Mouse (Mus musculus) forebrain, embryonic 12.5 days (tissue): ENCODE data around the gene Ddx39b. TPM values are rescaled to one million over a fixed set of nuclear protein-coding genes. Genes with fewer than 3 reads are reported as not detected.

Source experiments
- ATAC-seq: fragments of 200-750 bp; cut with Nextera tagmentation; 2 replicates; pipeline ENCODE4 v1.8.0; 2017; ENCODE audit warnings: moderate TSS enrichment; ENCODE audit not compliant: low FRiP score
- H3K27ac ChIP-seq: fragments of 300-500 bp; sonication (generic); 2 replicates; pipeline ENCODE4 v1.5.1; 2016; ENCODE audit warnings: mild to moderate bottlenecking
- H3K27me3 ChIP-seq: fragments of 300-500 bp; sonication (generic); 2 replicates; pipeline ENCODE4 v1.6.1; 2016; ENCODE audit warnings: mild to moderate bottlenecking
- H3K36me3 ChIP-seq: fragments of 300-500 bp; sonication (generic); replicated peaks from 2 replicates; pipeline ENCODE4 v1.6.1; 2016; ENCODE audit warnings: mild to moderate bottlenecking
- H3K4me1 ChIP-seq: fragments of 300-500 bp; sonication (generic); 2 replicates; pipeline ENCODE4 v1.6.1; 2016
- H3K4me2 ChIP-seq: fragments of 300-500 bp; sonication (generic); 2 replicates; pipeline ENCODE4 v1.6.1; 2016; ENCODE audit warnings: mild to moderate bottlenecking, moderate library complexity
- H3K4me3 ChIP-seq: fragments of 300-500 bp; sonication (generic); replicated peaks from 2 replicates; pipeline ENCODE4 v1.5.1; 2016; ENCODE audit warnings: mild to moderate bottlenecking
- H3K9ac ChIP-seq: fragments of 300-500 bp; sonication (generic); 2 replicates; pipeline ENCODE4 v1.6.1; 2016; ENCODE audit warnings: mild to moderate bottlenecking
- H3K9me3 ChIP-seq: fragments of 300-500 bp; sonication (generic); 2 replicates; pipeline ENCODE4 v1.6.1; 2016
- WGBS: fragments of 180-500 bp; shearing (Covaris S2); methylation state at CpG from one replicate; pipeline ENCODE4 v1.1.7; 2016; 5-methylcytosine and 5-hydroxymethylcytosine counted together
- polyA plus RNA-seq: library from polyadenylated mRNA; unstranded; fragments of >200 nt; fragmentation: Nextera tagmentation; extraction: Ambion mirVana; gene quantifications from 2 replicates; pipeline ENCODE4 v1.2.1, GENCODE M21; 2016

The Ddx39b gene
- polyA plus RNA-seq, 1 experiment from 2014 or later: 614 TPM

DNA sequence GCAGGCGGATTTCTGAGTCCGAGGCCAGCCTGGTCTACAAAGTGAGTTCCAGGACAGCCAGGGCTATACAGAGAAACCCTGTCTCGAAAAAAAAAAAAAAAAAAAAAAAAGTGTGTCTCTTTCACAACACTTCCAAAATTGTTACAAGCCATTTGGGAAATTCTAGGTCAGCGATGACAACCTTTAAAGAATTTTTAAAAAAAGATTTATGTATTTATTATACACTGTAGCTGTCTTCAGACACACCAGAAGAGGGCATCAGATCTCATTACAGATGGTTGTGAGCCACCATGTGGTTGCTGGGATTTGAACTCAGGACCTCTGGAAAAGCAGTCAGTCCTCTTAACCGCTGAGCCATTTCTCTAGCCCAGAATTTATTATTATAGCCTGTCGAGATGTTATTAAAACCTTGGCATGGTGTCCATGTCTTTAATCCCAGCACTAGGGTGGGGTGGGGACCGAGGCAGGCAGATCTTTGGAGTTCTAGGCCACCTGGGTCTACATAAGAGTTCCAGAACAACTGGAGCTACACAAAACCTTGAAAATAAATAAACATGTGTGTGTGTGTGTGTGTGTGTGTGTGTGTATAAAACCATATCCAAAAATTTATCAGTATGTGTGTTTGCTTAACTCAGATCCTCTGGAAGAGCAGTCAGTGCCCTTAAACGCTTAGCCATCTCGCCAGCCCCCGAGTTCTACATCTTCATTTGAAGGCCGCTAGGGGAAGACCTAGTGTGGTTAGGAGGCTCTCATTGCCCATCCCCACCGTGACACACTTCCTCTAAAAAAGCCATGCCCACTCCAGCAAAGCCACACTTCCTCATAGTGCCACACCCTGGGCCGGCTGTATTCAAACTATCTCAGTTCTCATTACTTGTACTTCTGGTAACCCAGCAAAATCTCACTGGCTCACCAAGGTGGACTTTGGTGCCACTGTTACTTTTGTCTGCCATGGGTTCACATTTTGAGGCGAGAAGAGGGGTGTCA lies 17.2 kb downstream of the Ddx39b start:
- H3K36me3 ChIP-seq: peaks cover 11% of the 10 kb centered on the region
- WGBS: 65% methylated on average over 13 of the region's 14 CpGs
- no peaks in the 10 kb centered on the region for H3K9me3 ChIP-seq
- ATAC-seq: no peak
- H3K4me3 ChIP-seq: no peak overlapping the region
- H3K4me1 ChIP-seq: peaks cover 10% of the 10 kb centered on the region
- peak overlapping the region; percentile 40; the same call in 1 of the 2 replicates for H3K4me2 ChIP-seq
- H3K27me3 ChIP-seq: peaks cover 37% of the 10 kb centered on the region
- no peak overlapping the region for H3K9ac ChIP-seq
- no peak overlapping the region for H3K27ac ChIP-seq

DNA sequence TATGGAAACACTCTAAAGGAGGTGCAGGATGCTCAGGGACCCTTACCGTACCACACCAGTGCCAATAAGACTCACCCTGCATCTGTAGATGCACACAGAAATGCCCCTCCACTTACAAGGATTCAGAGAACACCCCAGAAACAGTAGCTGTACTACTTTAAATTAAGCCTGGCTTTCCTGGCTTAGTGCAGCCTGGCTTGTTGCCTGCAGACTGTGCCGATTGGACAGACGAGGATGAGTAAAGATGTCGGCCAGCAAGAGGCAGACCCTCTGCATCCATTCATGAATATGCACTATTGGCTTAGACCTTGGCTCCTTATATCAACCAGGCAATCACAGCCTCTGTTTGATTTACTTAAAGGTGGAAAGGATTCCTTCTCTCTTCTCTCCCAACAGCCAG lies 18.1 kb downstream of the Ddx39b start:
- peaks cover 13% of the 10 kb centered on the region for H3K4me1 ChIP-seq
- 79% methylated on average over 4 of the region's 4 CpGs for WGBS

DNA sequence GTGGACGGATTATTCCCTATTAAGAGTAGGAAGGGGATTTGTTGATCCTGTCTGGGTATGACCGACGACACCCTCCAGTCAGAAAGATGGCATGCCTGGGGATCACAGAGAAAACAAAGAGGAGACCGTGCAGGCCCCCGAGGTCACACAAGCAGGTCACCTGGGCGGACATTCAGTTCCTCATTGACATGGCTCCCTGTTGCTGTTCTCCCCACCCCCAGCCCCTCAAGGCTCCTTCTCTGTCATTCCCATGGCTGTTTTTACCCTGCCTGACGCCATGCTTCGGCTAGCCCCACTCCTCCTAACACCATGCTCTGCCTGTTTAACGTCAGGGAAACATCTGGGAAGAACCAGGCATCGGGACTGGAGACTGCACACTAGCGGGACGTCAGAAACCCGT lies 20.1 kb downstream of the Ddx39b start:
- no peak overlapping the region for H3K4me2 ChIP-seq
- H3K36me3 ChIP-seq: no peaks in the 10 kb centered on the region
- H3K4me3 ChIP-seq: no peak overlapping the region
- H3K9ac ChIP-seq: no peak overlapping the region
- 76% methylated on average over 13 of the region's 13 CpGs for WGBS
- ATAC-seq: no peak
- peaks cover 13% of the 10 kb centered on the region for H3K4me1 ChIP-seq
- H3K27ac ChIP-seq: no peak overlapping the region
- H3K9me3 ChIP-seq: no peaks in the 10 kb centered on the region
- H3K27me3 ChIP-seq: peaks cover 43% of the 10 kb centered on the region

More for the DNA sequence above, 18.1 kb downstream of the Ddx39b start:
- H3K9me3 ChIP-seq: no peaks in the 10 kb centered on the region
- peaks cover 3% of the 10 kb centered on the region; the same call in 1 of the 2 replicates for H3K36me3 ChIP-seq
- no peak overlapping the region for H3K4me2 ChIP-seq
- no peak overlapping the region for H3K9ac ChIP-seq
- ATAC-seq: no peak
- H3K4me3 ChIP-seq: no peak overlapping the region
- H3K27me3 ChIP-seq: peaks cover 45% of the 10 kb centered on the region
- no peak overlapping the region for H3K27ac ChIP-seq

DNA sequence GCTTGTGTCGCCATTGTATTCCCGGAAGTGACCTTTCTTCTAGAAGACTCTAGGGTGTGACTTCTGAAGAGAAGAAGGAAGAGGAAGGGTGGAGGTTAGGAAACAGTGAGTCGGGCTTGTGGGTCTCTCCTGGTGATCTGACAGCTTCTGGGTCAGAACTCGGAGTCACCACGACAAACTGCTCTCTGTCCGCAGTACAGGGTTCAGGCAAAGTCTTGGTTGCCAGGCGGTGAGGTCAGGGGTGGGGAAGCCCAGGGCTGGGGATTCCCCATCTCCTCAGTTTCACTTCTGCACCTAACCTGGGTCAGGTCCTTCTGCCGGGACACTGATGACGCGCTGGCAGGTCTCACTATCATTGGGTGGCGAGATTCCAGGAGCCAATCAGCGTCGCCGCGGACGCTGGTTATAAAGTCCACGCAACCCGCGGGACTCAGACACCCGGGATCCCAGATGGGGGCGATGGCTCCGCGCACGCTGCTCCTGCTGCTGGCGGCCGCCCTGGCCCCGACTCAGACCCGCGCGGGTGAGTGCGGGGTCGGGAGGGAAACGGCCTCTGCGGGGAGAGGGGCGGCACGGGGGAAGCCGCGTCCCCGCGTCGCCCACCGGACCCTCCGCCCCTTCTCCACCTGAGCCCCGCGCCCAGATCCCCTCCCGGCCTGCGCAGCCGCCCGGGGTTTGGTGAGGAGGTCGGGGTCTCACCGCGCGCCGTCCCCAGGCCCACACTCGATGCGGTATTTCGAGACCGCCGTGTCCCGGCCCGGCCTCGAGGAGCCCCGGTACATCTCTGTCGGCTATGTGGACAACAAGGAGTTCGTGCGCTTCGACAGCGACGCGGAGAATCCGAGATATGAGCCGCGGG lies 21.3 kb downstream of the Ddx39b start, which contains the start of gene H2-D1:
Gene H2-D1, plus strand, starts transcription at position 67 of the 859 bp plus-strand sequence.
- peak within 1 kb of the TSS; percentile 75 for H3K4me3 ChIP-seq
- WGBS: 1% methylated on average over 73 of the region's 73 CpGs
- H3K9me3 ChIP-seq: no peaks in the 10 kb centered on the region
- H3K4me2 ChIP-seq: peak within 1 kb of the TSS; percentile 96
- peaks cover 12% of the 10 kb centered on the region for H3K4me1 ChIP-seq
- peak; percentile 96 for ATAC-seq
- H3K27me3 ChIP-seq: peaks cover 38% of the 10 kb centered on the region
- peak within 1 kb of the TSS; percentile 72 for H3K9ac ChIP-seq
- H3K36me3 ChIP-seq: no peaks in the 10 kb centered on the region
- H3K27ac ChIP-seq: no peak within 1 kb of the TSS

DNA sequence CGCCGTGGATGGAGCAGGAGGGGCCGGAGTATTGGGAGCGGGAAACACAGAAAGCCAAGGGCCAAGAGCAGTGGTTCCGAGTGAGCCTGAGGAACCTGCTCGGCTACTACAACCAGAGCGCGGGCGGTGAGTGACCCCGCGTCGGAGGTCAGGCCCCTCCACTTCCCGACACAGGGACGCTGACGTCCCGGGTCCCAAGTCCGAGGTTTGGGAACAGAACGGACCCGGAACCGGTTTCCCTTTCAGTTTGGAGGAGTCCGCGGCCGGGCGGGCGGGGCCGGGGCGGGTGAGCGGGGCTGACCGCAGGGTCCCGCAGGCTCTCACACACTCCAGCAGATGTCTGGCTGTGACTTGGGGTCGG lies 22.0 kb downstream of the Ddx39b start:
- Histone ChIP-seq H3K4me3 (peak overlapping the region; percentile 75), H3K9ac (peak overlapping the region; percentile 72), H3K9me3 (no peaks in the 10 kb centered on the region), H3K4me2 (peak overlapping the region; percentile 96), H3K27ac (no peak overlapping the region), H3K36me3 (no peaks in the 10 kb centered on the region), H3K4me1 (peaks cover 9% of the 10 kb centered on the region), H3K27me3 (peaks cover 38% of the 10 kb centered on the region)
- WGBS: 1% methylated on average over 28 of the region's 31 CpGs
- 0 out of 2 replicates have a peak, but pooled peaks have one; percentile 18 for ATAC-seq

DNA sequence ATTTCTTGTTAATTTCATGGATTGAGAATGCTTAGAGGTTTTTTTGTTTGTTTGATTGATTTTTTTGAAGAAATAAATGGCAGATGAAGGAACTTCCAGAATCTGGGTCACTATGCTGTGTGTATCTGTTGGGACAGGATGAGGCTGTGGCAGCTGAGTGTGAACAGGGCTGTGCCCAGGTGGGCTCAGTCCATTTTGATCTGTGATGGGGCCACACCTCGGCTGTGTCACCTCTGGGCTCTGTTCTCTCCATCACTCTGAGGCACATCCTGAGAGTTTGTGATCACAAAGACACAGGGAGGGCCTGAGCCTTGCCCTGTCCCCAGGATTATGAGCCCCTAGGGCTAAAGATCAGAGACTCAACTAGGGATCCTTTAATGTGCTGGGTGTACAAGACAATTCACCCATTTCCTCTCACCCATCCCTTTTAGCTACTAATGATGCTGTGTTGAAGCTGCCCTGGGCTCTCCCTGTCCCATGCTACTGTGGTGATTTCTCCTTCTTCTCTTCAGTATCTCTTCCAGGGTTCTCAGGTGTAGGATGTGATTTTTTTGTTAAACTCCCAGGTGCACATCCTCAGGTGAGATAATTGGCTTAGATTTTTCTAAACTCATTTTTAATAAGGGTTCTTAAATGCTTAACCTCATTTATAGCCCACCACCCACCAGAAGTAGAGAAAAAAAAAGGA lies 26.0 kb downstream of the Ddx39b start:
- H3K4me1 ChIP-seq: peaks cover 7% of the 10 kb centered on the region
- WGBS: 75% methylated on average over 1 of the region's 1 CpGs
- no peak for ATAC-seq
- no peak overlapping the region for H3K27ac ChIP-seq
- H3K4me3 ChIP-seq: no peak overlapping the region
- H3K27me3 ChIP-seq: peaks cover 20% of the 10 kb centered on the region
- H3K4me2 ChIP-seq: no peak overlapping the region
- no peaks in the 10 kb centered on the region for H3K9me3 ChIP-seq
- no peaks in the 10 kb centered on the region for H3K36me3 ChIP-seq
- no peak overlapping the region for H3K9ac ChIP-seq

DNA sequence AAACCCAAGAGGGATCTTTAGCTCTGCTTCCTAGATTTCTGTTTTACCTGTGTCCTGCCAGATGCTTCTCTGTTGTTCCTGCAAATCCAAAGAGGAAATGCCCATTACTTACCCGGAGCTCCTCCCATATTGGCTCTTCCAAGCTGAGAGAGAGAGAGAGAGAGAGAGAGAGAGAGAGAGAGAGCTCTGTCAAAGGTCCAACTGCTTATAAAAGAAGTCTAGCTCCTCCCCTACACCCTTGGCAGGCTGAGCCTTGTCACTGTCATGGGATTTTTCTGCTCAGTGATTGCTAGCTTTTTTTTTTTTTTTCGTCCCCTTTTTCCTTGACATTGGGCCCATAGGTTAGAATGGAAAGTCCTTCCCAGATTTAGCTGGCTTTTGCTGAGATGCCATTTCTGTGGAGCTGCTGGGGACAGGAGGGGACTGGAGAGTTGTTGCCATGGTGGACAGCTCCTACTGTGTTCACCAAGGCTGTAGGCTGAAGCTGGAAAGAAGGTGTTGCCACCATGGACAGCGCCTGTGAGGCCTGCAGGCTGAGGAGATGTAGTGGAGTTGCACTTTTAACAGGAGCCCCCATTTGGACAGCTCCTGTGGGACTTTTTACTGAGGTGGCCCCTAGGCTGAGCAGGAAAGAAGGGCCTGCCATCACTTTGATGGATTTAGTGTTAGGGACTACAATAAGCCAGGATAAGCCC lies 28.3 kb downstream of the Ddx39b start:
- H3K27me3 ChIP-seq: 0 out of 2 replicates have a peak, but pooled peaks cover 4% of the 10 kb centered on the region
- 19% methylated on average over 3 of the region's 3 CpGs for WGBS
- H3K36me3 ChIP-seq: no peaks in the 10 kb centered on the region
- H3K4me1 ChIP-seq: no peaks in the 10 kb centered on the region
- ATAC-seq: no peak
- no peak overlapping the region for H3K4me3 ChIP-seq
- H3K9ac ChIP-seq: no peak overlapping the region
- no peak overlapping the region for H3K4me2 ChIP-seq
- no peaks in the 10 kb centered on the region for H3K9me3 ChIP-seq
- H3K27ac ChIP-seq: no peak overlapping the region

DNA sequence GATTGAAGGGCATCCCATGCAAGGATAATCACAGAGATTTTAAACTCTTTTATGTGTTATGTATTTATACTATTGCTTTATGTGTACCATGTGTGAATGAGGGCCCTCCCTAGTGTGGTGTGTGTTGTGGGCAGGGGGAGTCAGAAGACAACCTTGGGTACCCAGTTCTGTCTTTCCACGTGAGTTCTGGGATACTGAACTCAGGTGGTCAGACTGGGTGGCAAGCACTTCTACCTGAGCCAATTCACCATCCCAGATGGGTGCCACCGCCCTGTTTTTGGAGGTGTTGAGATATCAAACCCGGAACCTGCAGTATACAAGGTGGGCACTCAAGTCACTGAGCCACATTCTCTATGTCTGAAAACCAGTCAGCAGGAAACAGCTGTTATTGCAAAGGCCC lies 30.7 kb downstream of the Ddx39b start:
- WGBS: 73% methylated on average over 3 of the region's 3 CpGs

DNA sequence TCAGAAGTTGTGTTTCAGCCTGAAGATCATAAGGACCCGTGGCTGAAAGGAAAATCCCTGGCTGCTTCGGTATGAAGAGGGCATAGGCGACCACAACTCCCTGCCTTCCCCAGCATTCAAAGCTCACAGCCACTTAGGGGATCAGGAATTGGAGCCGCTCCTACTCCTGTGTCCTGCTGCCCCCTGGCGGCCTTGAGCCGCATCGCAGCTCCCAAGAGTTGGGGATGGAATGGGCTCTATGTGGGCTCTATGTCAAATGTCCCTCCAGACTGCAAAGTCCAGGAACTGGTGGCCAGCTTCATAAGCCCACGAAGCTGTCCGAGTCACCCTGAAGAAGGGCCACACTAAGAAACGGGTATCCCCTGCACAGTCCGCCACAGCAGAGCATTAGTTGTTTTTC lies 33.2 kb downstream of the Ddx39b start:
- no peaks in the 10 kb centered on the region for H3K9me3 ChIP-seq
- peak; percentile 61 for ATAC-seq
- H3K9ac ChIP-seq: no peak overlapping the region
- peaks cover 20% of the 10 kb centered on the region for H3K27me3 ChIP-seq
- no peak overlapping the region for H3K4me2 ChIP-seq
- no peak overlapping the region for H3K27ac ChIP-seq
- H3K36me3 ChIP-seq: no peaks in the 10 kb centered on the region
- 6% methylated on average over 11 of the region's 11 CpGs for whole genome bisulfite sequencing
- no peaks in the 10 kb centered on the region for H3K4me1 ChIP-seq
- H3K4me3 ChIP-seq: no peak overlapping the region

More for the DNA sequence above, 30.7 kb downstream of the Ddx39b start:
- Histone ChIP-seq H3K9me3 (no peaks in the 10 kb centered on the region), H3K27ac (no peak overlapping the region), H3K4me1 (no peaks in the 10 kb centered on the region), H3K4me3 (no peak overlapping the region), H3K4me2 (no peak overlapping the region), H3K9ac (no peak overlapping the region), H3K27me3 (peaks cover 18% of the 10 kb centered on the region), H3K36me3 (no peaks in the 10 kb centered on the region)
- no peak for ATAC-seq

DNA sequence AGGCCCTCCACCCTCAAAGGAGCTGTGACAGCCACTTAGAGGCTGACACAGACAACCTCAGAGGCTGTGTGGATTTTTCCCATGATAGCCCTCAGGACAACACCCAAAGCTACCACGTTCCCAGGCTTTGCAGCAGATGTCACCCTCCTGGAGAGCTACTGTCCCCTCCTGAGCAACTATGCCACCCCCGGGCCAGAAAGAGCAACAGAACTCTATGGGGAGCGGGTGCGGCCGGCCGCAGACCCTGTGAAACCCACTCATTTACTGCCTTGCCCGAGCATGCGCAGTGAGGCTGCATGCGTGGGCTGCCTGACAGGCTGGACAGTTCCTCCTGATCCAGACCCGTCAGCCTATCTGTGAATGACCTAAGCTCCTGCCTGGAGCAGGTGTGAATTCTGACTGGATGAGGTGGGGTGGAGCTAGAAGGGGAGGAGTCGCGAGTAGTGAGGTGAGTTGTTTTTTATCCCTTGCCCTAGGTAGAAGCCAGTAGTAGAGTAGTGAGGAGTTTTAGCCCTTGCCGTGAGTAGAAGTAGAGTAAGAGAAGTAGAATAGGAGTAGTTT lies 34.8 kb downstream of the Ddx39b start:
- H3K27ac ChIP-seq: no peak overlapping the region
- no peaks in the 10 kb centered on the region for H3K9me3 ChIP-seq
- 27% methylated on average over 13 of the region's 13 CpGs for WGBS
- peak overlapping the region; percentile 9; the same call in 1 of the 2 replicates for H3K9ac ChIP-seq
- H3K4me2 ChIP-seq: no peak overlapping the region
- H3K27me3 ChIP-seq: peaks cover 20% of the 10 kb centered on the region
- ATAC-seq: no peak
- H3K4me3 ChIP-seq: no peak overlapping the region
- no peaks in the 10 kb centered on the region for H3K36me3 ChIP-seq
- H3K4me1 ChIP-seq: no peaks in the 10 kb centered on the region

DNA sequence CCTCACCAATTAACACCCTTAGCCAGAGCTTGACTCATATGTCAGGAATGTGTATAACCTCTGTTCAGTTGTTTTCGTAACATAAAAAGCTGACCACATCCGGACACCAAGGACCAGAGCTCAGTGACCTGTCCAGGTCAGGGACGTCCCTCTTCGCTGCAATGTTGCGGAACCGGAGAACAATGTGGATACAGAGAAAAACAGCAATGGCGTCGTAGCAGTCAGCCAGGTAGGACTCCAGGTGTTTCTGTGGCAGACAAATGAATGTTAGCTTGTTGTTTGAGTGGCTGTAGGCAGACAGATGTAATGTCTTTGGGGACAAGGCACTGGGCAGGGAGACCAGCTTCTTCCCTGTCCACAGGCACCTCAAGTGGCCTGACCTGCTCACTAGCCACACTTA lies 36.5 kb downstream of the Ddx39b start:
- H3K4me2 ChIP-seq: no peak overlapping the region
- no peak overlapping the region for H3K9ac ChIP-seq
- 89% methylated on average over 8 of the region's 8 CpGs for WGBS
- ATAC-seq: no peak
- no peak overlapping the region for H3K27ac ChIP-seq
- H3K4me1 ChIP-seq: no peaks in the 10 kb centered on the region
- no peaks in the 10 kb centered on the region for H3K36me3 ChIP-seq
- H3K27me3 ChIP-seq: peaks cover 20% of the 10 kb centered on the region
- H3K9me3 ChIP-seq: no peaks in the 10 kb centered on the region
- H3K4me3 ChIP-seq: no peak overlapping the region
